Mouse (Mus musculus) kidney, adult 8-10 months (tissue): ENCODE measurements around the gene Clic4.

ENCODE experiments used
- DNase-seq, 2 experiments: peaks; one replicate each; pipeline ENCODE4 v3.0.0; 2022

The Clic4 gene

DNA sequence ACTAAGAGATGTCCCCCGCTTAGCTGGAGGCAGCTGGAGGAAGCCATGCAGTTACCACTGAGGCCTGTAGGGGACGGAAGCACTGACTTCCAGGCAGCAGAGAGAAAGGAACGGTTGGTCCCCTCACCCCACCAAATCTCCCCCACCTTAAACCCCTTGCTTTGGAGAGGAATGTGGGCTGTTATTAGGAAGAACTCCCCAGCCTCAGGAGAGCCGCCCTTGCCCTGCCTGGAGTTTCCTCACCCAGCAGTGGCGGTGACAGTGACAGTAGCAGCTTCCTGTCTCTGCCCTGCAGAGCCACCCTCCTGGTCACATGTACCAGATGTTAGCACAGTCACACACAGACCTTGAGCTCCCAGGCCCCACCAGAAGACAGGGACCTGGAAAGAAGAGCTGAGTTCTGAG, 93.5 kb downstream of the Clic4 start:
- DNase-seq, result peak in 1 of 2 experiments; percentile 25

DNA sequence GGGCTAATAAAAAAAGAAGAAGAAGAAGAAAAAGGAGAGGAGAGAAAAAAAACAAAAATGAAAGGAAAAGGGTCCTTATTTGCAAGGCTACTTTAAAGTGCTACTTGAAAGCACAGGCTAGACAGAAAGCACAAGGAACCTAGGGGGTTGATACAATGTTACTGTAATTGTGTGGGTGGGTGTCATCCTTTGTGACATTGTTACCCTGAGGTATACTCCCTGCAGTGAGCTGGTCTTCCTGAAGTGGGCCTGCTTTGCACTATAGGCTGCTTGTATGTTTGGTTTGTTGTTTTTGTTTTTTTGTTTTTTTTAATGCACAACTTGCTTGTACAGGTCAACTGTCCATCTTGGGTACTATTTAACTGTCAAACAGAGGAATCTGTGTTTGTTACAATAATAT, 95.0 kb downstream of the Clic4 start:
- DNase-seq, result no peak

DNA sequence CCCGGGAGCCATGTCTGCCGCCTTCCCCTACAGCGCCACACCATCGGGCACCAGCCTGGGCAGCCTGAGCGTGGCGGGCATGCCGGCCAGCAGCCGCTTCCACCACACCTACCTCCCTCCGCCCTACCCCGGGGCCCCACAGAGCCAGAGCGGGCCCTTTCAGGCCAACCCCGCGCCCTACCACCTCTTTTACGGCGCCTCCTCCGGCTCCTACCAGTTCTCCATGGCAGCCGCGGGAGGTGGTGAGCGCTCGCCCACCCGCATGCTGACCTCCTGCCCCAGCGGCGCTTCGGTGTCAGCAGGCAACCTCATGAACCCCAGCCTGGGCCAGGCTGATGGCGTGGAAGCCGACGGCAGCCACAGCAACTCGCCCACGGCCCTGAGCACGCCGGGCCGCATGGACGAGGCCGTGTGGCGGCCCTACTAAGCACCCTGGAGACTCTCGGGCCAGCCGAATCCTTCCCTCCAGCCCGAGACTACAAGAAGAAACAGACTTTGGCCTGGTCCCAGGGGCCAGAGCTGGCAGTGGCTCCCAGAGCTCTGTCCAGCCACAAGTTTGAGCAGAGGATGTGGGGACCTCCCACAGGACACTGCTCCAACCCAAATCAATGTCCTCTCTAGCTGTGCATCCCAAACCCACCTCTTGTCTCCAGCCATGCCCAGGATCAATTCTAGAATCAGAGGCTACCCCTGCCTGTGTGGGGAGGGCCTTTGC, 97.1 kb downstream of the Clic4 start:
- no peak for DNase-seq

DNA sequence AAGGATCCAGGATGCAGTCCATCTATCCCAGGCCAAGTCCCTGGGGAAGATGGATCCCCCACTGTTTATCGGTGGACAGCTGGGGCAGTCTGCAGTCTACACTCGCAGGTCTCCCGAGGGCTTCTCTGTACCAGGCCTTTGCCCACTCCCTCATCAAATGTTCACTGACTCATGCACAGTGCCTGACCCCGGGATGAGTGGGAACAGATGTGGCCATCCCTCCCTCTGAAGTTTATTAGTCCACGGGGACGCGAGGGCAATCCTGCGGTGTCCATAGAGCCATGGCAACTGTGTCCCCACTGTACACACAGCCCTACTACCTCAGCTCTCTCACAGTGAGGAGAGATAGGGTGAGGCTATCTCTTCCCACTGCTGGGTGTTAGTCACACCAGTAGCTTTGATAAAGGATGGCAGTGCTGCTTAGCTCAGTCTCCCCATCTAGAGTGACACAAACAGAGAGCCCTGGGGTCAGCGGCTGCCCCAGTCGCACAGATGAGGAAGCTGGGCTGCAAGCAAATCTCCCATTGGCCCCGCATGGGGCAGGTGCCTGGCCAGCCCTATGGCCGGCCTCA, 101.2 kb downstream of the Clic4 start:
- no peak for DNase-seq

DNA sequence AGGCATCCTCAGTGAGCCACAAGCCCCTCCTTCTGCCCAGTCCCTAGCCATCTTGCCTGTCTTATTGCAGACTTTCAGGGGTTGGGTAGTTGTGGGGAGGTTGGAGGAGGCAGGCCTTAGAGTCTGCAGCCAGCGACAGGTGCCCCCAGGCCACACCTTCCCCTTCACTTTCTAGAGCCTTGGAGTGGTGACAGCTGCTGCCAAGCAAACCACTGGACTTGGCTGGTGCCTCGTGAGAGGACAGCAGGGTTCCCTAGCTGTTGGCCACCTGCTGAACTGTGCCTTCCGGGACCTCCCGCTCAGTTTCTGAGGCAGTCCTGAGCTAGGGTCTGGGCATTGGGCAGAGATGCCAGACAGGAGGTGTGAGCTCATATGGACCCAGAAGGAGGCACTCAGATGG, 103.1 kb downstream of the Clic4 start:
- DNase-seq, result no peak

DNA sequence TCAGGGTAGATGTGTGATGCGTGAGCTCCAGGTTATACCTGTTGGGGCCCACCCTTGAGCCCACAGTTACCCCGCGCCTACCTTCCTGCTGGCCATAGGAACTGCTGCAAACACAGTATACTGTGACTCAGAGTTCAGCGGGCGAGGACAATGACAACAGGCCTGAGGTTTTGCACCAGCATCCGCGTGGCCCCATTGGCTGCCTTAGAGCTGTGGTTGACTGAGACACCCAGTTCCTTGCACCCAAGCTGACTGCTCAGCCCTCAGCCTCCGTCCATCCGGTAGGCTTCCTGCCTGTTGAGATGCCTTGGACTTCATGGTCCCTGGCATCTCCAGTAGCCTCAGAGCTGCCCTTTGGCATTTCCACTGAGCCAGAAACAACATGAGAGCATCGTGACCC, 103.5 kb downstream of the Clic4 start:
- no peak for DNase-seq

DNA sequence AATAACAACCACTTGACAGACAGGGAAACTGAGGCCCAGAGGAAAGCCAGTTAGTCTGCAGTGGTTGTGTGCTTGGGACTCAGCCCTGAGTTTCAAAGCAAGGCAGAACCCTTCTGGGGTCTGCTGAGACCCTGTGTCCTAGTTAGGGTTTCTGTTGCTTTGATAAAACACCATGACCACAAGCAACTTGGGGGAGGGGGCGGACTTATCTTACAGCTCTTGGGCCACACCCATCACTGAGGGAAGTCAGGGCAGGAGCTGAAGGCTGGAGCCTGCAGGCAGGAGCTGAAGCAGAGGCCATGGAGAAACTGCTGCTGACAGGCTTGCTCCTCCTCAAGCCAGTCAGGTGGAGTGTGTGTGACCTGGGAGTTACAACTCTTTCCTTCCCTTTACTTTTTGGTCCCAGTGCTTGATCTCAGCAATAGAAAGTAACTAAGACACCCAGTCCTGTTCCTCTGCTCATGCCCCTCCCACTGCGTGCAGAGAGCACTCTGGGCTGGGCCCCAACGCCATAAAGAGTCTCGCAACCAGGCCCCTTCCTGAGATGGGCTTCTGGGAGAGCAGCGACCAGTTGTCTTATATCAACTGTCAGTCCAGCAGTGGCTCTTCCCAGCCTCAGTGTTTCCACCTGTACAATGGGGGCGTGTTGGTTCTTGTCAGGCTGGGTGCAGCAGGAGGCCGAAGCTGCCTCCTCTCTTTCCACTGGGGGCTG, 104.6 kb downstream of the Clic4 start:
- DNase-seq, result no peak

DNA sequence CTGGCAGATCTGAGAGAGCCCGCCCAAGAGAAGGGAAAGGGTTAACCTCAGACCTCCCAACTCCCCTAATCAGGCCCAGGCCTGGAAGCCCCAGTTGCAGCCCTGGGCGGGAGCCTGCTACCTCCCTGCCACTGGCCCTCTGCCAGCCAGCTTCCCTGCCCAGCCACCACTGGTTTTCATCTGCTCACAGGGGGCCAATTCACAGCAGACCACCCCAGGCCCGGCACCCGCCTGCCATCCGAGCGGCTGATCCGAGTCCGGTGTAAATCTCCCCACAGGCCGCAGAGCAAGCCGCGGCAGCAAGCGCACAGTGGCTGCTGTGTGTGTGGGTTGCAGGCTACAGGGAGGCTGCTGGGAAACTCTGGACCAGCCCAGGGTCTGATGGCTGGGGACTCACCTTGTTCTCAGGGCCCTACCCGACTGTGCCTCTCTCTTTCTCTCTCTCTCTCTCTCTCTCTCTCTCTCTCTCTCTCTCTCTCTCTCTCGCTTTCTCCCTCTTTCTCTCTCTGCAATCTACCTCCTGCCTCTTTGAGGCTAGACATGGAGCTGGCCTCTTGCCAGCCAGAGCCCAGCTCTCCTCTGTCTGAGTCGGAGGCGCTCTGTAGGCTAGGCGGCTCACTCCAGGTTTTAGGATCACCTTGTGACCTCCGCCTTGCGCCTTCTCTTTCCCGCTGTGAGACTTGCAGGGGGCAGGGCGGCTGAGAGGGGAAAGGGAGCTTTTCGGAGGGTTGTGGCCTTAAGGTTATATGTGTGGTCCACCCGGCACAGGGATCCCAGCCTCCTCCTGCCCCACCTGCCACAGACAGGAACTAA, 106.0 kb downstream of the Clic4 start:
- no peak for DNase-seq

DNA sequence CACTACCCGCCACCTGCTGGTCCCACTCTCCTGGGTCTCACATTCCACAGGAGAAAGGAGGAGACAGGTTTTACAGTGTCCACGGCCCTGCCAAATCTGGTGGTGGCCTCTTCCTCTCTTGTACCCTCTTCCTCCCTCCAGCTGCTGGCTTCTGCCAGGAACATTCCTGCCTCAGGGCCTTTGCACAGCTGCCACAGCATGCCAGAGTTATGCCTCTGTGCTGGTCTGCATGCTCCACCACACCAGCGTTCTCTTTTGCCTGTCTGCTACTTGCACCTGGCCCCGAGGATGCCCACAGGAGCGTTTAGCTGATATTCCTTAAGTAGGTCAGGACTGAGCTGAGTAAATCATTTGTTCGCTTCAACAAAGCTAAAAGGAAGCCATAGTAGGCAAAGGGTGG, 106.9 kb downstream of the Clic4 start:
- DNase-seq, result no peak
